Mouse (Mus musculus): ENCODE data around the gene Marf1. TPM values are rescaled to one million over a fixed set of nuclear protein-coding genes. Genes with fewer than 3 reads are reported as not detected.

The Marf1 gene
- polyA plus RNA-seq, 1 experiment from 2014 or later, result 17.0 TPM

DNA sequence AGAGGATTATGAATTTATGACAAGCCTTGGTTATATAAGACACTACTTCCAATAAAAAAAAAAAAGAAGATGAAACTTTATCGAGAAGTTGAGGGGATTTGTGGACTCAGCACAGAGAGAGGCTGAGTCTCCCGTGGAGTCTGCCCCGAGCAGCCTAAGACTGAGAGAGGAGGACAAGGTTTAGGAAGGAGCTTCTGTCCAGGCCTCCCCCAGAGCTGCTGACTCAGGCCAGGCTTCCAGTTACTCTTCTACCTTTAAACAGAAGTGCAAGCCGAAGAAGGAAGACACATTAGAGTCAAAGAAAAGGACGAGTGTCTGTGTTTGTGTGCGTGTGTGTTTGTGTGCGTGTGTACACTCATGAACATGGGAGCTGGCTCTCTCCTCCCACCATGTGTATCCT lies 32.4 kb downstream of the Marf1 start:
- 95% methylated on average over 7 of the region's 7 CpGs for WGBS
- peaks cover 99% of the 10 kb centered on the region for H3K36me3 ChIP-seq
- H3K4me1 ChIP-seq, result no peaks in the 10 kb centered on the region

DNA sequence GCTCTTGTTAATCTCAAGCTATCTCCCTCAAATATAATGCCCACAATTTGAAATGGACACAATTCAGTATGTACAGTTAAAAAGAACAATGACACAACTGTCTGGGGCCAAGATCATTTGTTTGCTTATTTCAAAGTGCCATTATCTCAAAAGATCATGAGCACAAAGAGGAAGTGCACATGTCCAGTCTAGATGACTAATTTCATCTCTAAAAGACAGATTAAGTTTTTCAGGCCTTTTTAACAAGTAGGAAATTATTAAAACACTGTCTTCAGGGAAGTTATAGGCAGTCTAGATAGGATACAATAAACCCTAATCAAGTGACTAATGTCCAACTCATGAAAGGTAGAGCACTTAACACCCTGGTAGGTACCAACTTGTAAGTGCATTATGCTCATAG lies 34.2 kb downstream of the Marf1 start:
- no peaks in the 10 kb centered on the region for H3K27me3 ChIP-seq (ENCODE audit: low read depth, poor library complexity, severe bottlenecking)
- peaks cover 99% of the 10 kb centered on the region for H3K36me3 ChIP-seq
- no peak overlapping the region for H3K4me3 ChIP-seq
- no peaks in the 10 kb centered on the region for H3K4me1 ChIP-seq
- DNase-seq (ENCODE audit: low spot score), result no peak
- no peak overlapping the region for H3K27ac ChIP-seq
- no peaks in the 10 kb centered on the region for H3K9me3 ChIP-seq (replicated peaks)

More for the DNA sequence above, 32.4 kb downstream of the Marf1 start:
- DNase-seq (ENCODE audit: low spot score), result no peak
- Histone ChIP-seq H3K27ac (no peak overlapping the region), H3K27me3 (ENCODE audit: low read depth, poor library complexity, severe bottlenecking) (no peaks in the 10 kb centered on the region), H3K4me3 (no peak overlapping the region), H3K9me3 (replicated peaks) (no peaks in the 10 kb centered on the region)

DNA sequence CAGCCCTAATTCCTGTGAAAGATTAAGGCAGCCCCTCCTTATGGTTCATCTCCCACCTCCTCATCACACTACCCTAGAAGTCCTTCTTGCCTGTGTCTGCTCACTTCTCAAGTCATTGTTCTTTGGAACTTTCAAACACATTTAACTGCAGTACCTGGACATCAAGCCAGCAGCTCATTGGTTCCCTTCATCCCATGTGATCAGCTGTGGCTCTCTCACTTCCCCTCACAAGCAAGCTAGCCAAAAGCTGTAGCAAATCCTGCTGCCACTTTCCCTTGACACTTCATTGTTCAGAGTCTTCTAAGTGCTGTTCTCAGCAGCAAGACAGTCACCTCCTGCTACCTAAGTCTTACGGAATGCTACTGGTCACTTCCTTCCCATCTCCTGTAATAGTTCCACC lies 37.9 kb downstream of the Marf1 start:
- 91% methylated on average over 1 of the region's 1 CpGs for WGBS

GRCm38 (mm10) chr16:14124709-14125108 lies 38.4 kb downstream of the Marf1 start:
- Histone ChIP-seq H3K36me3 (peaks cover 98% of the 10 kb centered on the region), H3K4me3 (no peak overlapping the region), H3K9me3 (replicated peaks) (no peaks in the 10 kb centered on the region), H3K27me3 (ENCODE audit: low read depth, poor library complexity, severe bottlenecking) (no peaks in the 10 kb centered on the region), H3K4me1 (no peaks in the 10 kb centered on the region), H3K27ac (no peak overlapping the region)
- no peak for DNase-seq (ENCODE audit: low spot score)
- WGBS, result 97% methylated on average over 7 of the region's 7 CpGs

More for the DNA sequence above, 37.9 kb downstream of the Marf1 start:
- Histone ChIP-seq H3K9me3 (replicated peaks) (no peaks in the 10 kb centered on the region), H3K36me3 (peaks cover 99% of the 10 kb centered on the region), H3K4me1 (no peaks in the 10 kb centered on the region), H3K4me3 (no peak overlapping the region), H3K27ac (no peak overlapping the region), H3K27me3 (ENCODE audit: low read depth, poor library complexity, severe bottlenecking) (no peaks in the 10 kb centered on the region)
- DNase-seq (ENCODE audit: low spot score), result no peak

- no peak for DNase-seq (ENCODE audit: low spot score)
- Histone ChIP-seq H3K27me3 (ENCODE audit: low read depth, poor library complexity, severe bottlenecking) (no peaks in the 10 kb centered on the region), H3K9me3 (replicated peaks) (no peaks in the 10 kb centered on the region), H3K36me3 (peaks cover 95% of the 10 kb centered on the region), H3K4me3 (no peak overlapping the region), H3K4me1 (no peaks in the 10 kb centered on the region), H3K27ac (no peak overlapping the region)
- 78% methylated on average over 2 of the region's 2 CpGs for WGBS
These were observed 39.2 kb downstream of the Marf1 start for GRCm38 (mm10) chr16:14123901-14124300.

- H3K9me3 ChIP-seq (replicated peaks), result no peaks in the 10 kb centered on the region
- H3K4me3 ChIP-seq, result no peak overlapping the region
- H3K36me3 ChIP-seq, result peaks cover 86% of the 10 kb centered on the region
- DNase-seq (ENCODE audit: low spot score), result no peak
- H3K4me1 ChIP-seq, result no peaks in the 10 kb centered on the region
- H3K27me3 ChIP-seq (ENCODE audit: low read depth, poor library complexity, severe bottlenecking), result no peaks in the 10 kb centered on the region
- H3K27ac ChIP-seq, result no peak overlapping the region
These were observed 40.6 kb downstream of the Marf1 start for GRCm38 (mm10) chr16:14122586-14122985.

DNA sequence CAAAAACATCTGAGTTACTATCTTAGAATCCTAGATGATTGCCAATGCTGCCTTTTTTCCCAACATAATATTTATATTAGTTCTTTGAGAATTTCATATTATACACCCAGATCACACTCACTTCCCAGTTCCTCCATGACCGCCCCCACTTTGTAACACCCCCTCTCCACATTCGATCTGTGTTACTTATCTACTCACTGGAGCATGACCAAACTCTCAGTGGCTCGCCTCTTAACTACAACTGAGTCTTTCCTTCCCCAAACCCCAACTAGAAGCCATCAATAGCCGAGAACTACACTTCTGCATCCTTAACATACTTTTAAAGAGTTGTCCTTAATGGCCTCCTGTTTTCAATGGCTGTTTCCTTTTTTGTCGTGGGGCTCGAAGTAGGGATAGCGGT lies 41.6 kb downstream of the Marf1 start:
- H3K9me3 ChIP-seq (replicated peaks), result no peaks in the 10 kb centered on the region
- H3K4me1 ChIP-seq, result no peaks in the 10 kb centered on the region
- 95% methylated on average over 7 of the region's 7 CpGs for WGBS
- no peak overlapping the region for H3K4me3 ChIP-seq
- DNase-seq (ENCODE audit: low spot score), result no peak
- no peaks in the 10 kb centered on the region for H3K27me3 ChIP-seq (ENCODE audit: low read depth, poor library complexity, severe bottlenecking)
- H3K36me3 ChIP-seq, result peaks cover 87% of the 10 kb centered on the region
- H3K27ac ChIP-seq, result no peak overlapping the region

DNA sequence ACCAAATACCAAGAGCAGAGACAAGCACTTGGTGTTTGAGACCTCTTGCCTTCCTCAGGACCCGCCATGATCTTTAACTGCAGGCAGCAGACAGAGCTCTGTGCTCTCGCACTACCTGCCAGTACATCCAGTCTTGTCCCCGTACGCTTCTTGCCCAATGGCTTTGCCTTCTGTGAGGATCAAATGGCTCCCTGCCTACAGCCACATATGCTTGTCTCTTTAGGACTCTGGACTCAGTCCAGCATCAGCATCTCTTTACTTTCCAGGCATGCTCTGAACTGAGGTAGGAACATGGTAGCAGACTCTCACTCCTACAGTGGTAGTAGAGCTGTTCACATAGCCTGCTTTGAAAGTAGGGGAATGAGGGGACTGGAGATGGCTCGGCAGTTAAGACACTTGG lies 42.2 kb downstream of the Marf1 start:
- H3K9me3 ChIP-seq (replicated peaks), result no peaks in the 10 kb centered on the region
- no peak overlapping the region for H3K27ac ChIP-seq
- H3K4me1 ChIP-seq, result no peaks in the 10 kb centered on the region
- DNase-seq (ENCODE audit: low spot score), result no peak
- H3K36me3 ChIP-seq, result peaks cover 87% of the 10 kb centered on the region
- no peak overlapping the region for H3K4me3 ChIP-seq
- 94% methylated on average over 5 of the region's 5 CpGs for WGBS
- no peaks in the 10 kb centered on the region for H3K27me3 ChIP-seq (ENCODE audit: low read depth, poor library complexity, severe bottlenecking)

GRCm38 (mm10) chr16:14117299-14117698 lies 45.9 kb downstream of the Marf1 start:
- Histone ChIP-seq H3K4me3 (no peak overlapping the region), H3K4me1 (no peaks in the 10 kb centered on the region), H3K36me3 (peaks cover 83% of the 10 kb centered on the region), H3K27ac (no peak overlapping the region), H3K27me3 (ENCODE audit: low read depth, poor library complexity, severe bottlenecking) (no peaks in the 10 kb centered on the region), H3K9me3 (replicated peaks) (no peaks in the 10 kb centered on the region)
- WGBS, result 67% methylated on average over 2 of the region's 2 CpGs
- DNase-seq (ENCODE audit: low spot score), result no peak

DNA sequence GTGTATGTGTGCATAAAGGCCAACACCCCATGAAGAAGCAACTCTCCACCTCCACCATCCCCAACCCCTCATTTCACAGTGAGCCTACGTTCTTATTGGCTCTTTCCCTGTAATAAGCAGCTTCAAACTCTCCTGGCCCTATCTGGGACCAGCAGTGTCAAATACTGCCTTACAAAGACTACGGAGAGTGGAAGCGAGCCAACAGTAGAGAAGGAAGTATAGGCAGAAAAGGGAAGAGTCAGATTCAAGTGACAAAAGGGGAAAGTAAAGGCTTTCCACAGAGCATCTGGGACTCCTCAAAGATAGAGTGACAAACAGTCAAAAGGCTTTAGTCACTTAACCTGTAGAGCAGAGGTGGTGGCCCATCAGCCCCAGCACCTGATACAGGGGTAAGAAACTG lies 50.4 kb downstream of the Marf1 start:
- Histone ChIP-seq H3K27ac (no peak overlapping the region), H3K9me3 (replicated peaks) (no peaks in the 10 kb centered on the region), H3K36me3 (peaks cover 91% of the 10 kb centered on the region), H3K4me3 (no peak overlapping the region), H3K27me3 (ENCODE audit: low read depth, poor library complexity, severe bottlenecking) (no peaks in the 10 kb centered on the region), H3K4me1 (no peaks in the 10 kb centered on the region)
- WGBS, result 96% methylated on average over 3 of the region's 3 CpGs
- DNase-seq (ENCODE audit: low spot score), result no peak

DNA sequence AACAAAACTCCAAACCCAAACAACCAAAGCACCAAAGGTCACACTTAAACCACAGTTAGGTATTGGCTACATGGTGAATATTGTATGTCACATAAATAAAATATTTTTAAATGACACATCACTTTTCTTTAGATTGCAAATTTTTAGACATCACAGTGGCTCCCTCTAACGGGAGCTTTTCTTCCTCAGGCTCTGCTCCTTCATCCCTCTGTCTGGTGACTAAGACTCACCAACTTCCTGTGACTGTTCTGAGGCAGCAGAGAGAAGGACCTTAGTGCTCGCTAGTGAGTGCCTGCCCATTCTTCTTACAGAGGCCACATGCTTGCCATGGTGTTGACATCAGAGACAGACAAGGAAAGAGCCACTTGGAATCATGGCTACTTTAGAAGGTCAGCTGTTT lies 51.0 kb downstream of the Marf1 start:
- H3K27ac ChIP-seq, result no peak overlapping the region
- no peaks in the 10 kb centered on the region for H3K27me3 ChIP-seq (ENCODE audit: low read depth, poor library complexity, severe bottlenecking)
- whole genome bisulfite sequencing, result 87% methylated on average over 2 of the region's 2 CpGs
- H3K9me3 ChIP-seq (replicated peaks), result no peaks in the 10 kb centered on the region
- no peak for DNase-seq (ENCODE audit: low spot score)
- no peaks in the 10 kb centered on the region for H3K4me1 ChIP-seq
- no peak overlapping the region for H3K4me3 ChIP-seq
- peaks cover 84% of the 10 kb centered on the region for H3K36me3 ChIP-seq

GRCm38 (mm10) chr16:14110922-14111321 lies 52.2 kb downstream of the Marf1 start:
- Histone ChIP-seq H3K27ac (no peak overlapping the region), H3K9me3 (replicated peaks) (no peaks in the 10 kb centered on the region), H3K27me3 (ENCODE audit: low read depth, poor library complexity, severe bottlenecking) (no peaks in the 10 kb centered on the region), H3K36me3 (peaks cover 72% of the 10 kb centered on the region), H3K4me3 (no peak overlapping the region), H3K4me1 (no peaks in the 10 kb centered on the region)
- no peak for DNase-seq (ENCODE audit: low spot score)
- WGBS, result 94% methylated on average over 2 of the region's 2 CpGs

DNA sequence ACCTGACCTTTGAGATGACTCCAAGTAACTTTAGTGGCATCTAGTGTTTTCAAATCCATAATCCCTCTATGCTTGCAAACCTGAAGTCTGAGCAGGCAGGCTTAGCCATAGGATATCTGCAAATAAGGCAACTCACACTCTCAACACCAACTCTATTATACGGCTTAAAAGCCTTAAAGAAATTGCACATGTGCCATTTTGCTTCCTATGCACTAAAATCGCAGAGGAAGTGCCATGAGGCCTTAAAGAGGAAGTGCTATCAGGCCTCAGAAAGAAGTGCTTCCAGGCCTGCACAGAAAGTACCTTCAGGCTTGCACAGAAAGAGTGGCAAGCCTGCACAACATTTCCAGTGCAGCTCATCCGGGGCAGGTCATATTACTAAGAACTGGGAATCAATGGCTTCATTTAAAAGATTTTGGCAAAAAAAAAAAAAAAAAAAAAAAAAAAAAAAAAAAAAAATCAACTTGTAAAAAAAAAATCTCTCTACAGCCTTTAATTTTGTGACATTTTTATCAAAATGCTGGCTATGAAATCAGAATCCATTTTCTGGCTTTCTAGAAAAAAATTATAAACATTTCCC lies 53.4 kb downstream of the Marf1 start:
- DNase-seq (ENCODE audit: low spot score), result no peak
- Histone ChIP-seq H3K4me1 (no peaks in the 10 kb centered on the region), H3K9me3 (replicated peaks) (no peaks in the 10 kb centered on the region), H3K27me3 (ENCODE audit: low read depth, poor library complexity, severe bottlenecking) (no peaks in the 10 kb centered on the region), H3K36me3 (peaks cover 62% of the 10 kb centered on the region), H3K27ac (no peak overlapping the region), H3K4me3 (no peak overlapping the region)
- WGBS, result 86% methylated on average over 3 of the region's 3 CpGs

DNA sequence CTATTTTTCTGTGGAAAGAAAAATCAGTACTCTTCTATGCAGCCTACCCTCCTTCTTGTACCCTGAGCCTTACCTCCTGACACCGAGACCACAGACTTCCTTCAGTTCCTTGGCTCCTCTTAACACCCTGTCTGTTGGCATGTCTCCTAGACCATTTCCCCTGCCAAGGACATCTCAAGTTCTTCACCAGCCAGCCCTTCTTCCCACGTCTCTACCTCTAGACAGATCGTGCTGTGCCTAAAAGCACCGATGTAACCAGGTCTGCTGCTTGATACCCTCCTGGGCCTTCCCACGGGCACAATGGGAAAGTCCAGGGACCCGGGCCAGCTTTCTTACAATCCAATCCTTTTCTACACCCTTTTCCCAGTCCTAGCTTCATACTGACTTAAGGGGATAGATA lies 57.3 kb downstream of the Marf1 start:
- Histone ChIP-seq H3K36me3 (peaks cover 26% of the 10 kb centered on the region), H3K9me3 (replicated peaks) (no peaks in the 10 kb centered on the region), H3K27me3 (ENCODE audit: low read depth, poor library complexity, severe bottlenecking) (no peaks in the 10 kb centered on the region), H3K4me3 (no peak overlapping the region), H3K4me1 (no peaks in the 10 kb centered on the region), H3K27ac (no peak overlapping the region)
- WGBS, result 93% methylated on average over 6 of the region's 6 CpGs
- DNase-seq (ENCODE audit: low spot score), result no peak

Measured in limb, embryonic 10.5 days (tissue).